Mouse (Mus musculus) adrenal gland, postnatal 10 days (tissue): ENCODE results near the gene Slc9a9. TPM values are rescaled to one million over a fixed set of nuclear protein-coding genes. Genes with fewer than 3 reads are reported as not detected.

Experiments used
- DNase-seq: peaks from one replicate; pipeline ENCODE4 v3.0.0; 2021; ENCODE audit warnings: mixed read lengths
- microRNA-seq: library from miRNA; unstranded; fragments of <30 nt; microRNA quantifications from one replicate; pipeline ENCODE4 v1.2.0, GENCODE M21; 2021
- total RNA-seq, 2 experiments: library from RNA; stranded (reverse); gene quantifications; 2 replicates each; pipeline ENCODE4 v1.2.3; 2021

Gene Slc9a9
- total RNA-seq, 2 experiments from 2014 or later, result 3.2 to 4.3 TPM

GRCm38 (mm10) chr9:95207661-95208060 is 538.0 kb downstream of the Slc9a9 start:
- no peak for DNase-seq

GRCm38 (mm10) chr9:95208681-95209080 is 539.0 kb downstream of the Slc9a9 start:
- DNase-seq, result peak; percentile 53

DNA sequence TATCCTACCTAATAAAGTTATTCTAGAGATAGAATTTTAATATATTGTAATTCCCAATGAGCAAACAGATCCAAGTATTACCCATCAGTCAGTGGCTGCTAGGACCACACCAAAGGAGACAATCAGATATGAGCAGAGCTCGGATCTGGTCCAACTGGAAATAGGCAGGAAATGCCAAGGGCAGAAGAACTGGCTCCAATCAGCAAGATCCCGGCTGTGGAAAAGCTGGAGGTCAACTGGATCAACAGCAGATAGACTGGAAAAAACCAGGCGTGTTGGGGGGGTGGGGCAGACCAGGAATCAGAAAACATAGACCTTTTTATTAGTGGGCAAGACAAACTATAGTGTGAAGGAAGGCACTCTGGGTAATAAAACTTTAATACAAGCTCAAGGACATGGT is 550.3 kb downstream of the Slc9a9 start:
- peak; percentile 73 for DNase-seq

- DNase-seq, result no peak
Measured at GRCm38 (mm10) chr9:95221310-95221709, 551.6 kb downstream of the Slc9a9 start.

- DNase-seq, result no peak
Measured at GRCm38 (mm10) chr9:95226986-95227385, 557.3 kb downstream of the Slc9a9 start.

DNA sequence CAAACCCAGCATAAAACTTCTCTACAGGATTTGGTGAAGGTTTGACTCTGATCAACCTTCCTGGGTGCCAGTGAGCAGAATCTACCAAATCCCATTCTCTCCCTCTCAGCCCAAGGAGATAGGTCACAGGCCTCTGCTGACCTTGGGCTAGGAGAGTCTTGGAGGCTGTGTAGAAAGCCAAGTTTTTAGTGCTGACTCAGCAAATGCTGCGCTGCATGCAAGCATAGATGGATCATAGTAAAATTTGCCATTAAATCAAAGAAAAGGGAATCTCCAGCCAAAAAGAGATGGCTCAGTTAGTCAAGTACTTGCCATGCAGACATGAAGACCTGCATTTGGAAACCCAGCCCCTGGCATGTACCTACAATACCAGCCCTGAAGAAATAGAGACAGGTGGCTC is 558.4 kb downstream of the Slc9a9 start:
- DNase-seq, result no peak

GRCm38 (mm10) chr9:95229147-95229546 is 559.4 kb downstream of the Slc9a9 start:
- DNase-seq, result no peak

DNA sequence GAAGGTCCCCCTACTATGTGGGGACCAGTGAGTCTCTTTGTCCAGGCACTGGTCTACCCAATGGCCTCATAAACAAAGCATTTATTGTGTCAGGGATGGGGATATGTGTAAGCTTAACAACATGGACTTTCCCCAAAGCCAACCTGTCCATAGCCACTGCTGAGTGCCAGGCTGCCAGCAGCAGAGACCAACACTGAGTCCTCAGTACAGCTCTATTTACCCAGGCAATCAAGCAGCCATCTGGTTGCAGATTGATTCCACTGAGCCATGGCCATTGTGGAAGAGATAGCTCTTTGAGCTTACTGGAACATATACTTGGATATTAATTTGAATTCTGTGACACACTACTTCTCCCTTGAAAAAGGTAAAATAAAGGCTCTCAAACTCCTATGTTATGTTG is 570.2 kb downstream of the Slc9a9 start:
- DNase-seq, result no peak

- DNase-seq, result no peak
Measured at GRCm38 (mm10) chr9:95242628-95243195, 573.0 kb downstream of the Slc9a9 start.

GRCm38 (mm10) chr9:95254162-95254561 is 584.5 kb downstream of the Slc9a9 start:
- DNase-seq, result no peak

DNA sequence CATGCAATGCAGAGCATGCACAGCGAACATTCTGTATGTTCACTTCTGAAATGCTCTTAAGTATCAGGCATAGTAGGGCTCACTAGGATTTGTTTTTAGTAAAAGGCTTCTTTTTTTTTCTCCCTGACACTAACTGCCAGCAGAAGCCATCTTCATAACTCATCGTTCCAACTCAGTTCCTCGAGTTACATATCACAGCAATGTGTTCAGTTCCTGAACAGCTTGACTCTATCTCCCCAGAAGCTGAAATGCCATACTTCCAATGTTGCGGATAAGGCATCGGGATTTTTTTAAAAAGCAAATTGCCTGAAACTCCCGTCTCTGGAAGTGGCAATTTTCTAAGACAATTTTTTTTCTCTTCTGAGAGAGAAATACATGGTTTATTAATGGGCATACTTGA is 586.1 kb downstream of the Slc9a9 start:
- DNase-seq, result no peak

DNA sequence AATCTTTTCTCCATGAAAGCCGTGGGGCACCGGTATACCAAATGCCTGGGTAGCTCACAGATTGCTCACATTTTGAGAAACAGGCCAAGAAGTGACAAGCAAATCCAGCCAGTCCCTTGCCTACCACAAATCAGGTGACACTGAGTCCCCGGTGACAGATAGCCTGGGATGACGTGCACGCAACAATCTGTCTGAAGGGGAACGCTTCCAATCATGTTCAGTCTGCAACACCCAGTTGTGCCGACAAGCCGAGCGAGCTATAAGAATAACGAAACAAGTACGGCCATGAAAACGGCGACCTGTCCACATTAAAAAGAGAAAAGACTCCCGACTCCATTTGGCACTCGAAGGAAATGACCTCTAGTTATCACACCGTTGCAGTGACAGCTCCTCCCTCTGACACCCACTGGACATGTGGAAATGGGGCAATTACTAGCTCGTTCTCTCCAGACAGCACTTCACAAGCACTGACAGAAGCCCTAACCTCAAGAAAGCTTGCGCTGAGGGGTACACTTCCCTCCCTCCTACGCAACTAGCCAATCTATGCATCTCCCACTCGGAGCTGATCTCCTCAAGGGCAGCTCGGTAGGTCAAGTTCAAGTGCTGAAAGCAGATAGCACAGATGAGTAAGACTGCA is 587.1 kb downstream of the Slc9a9 start:
- DNase-seq, result no peak

DNA sequence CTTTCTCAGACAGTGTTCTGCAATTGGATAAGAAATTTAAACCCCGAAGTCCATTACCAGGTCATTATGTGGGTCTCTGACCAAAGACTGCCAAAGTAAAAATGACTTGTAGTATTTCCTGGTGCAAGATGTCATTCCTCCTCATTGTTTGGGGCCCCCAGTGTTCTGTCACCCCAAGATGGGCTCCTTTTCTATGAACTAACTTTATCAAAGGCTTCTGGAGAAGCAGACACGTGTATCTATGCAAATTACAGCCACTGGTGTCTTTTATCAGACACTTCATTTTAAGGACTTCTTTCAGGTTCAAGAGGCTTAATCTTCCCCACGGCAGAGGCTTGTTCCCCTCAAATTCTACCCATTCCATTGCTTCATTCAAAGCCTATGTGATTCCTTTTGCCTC is 593.1 kb downstream of the Slc9a9 start:
- DNase-seq, result no peak

DNA sequence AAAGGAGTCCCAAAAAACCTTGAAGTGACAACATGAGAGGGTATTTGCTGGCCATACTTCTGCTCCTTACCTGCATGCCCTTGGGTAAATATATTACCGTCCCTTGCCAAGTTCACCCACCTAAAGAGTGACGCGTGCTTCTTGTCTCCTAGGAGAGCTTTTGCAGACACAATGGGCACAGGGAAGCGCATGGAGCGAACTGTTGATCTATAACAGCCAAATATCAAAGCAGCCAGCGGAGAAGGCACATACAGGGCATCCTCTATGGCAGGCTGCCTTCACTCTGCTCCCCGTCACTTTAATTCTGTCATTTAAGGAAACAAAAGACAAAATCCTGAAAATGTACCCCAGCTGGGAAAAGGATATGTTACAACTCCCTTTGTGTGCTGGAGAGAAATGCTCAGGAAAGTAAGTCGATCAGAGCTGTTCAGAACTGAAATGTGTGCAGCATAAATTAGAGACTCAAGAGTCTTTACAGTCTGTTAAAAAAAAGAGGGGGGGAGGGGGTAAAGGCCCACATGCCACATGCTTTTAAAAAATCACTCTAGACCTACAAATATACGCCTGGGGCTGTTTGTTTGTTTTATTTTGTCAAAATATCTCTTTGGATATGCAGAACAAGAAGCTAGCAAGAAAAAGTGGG is 594.3 kb downstream of the Slc9a9 start:
- no peak for DNase-seq

DNA sequence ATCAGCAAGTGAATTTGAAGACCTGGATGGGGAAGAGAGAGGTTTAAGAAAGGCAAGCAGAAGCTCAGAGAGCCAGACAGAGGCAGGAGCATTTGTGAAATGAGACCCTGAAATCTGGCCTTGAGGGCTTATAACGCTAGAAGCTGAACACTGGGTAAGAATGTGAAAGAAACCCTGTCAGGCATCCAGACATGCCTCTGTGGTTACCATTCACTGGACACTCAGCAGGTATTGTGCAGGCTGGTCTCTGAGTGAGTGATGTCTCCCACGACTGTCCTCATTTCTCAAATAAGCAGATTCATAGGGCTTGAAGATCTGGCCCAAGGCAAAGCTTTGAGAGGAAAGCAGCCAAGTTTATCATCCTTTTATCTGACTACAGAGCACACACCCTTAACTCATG is 596.5 kb downstream of the Slc9a9 start:
- DNase-seq, result no peak

DNA sequence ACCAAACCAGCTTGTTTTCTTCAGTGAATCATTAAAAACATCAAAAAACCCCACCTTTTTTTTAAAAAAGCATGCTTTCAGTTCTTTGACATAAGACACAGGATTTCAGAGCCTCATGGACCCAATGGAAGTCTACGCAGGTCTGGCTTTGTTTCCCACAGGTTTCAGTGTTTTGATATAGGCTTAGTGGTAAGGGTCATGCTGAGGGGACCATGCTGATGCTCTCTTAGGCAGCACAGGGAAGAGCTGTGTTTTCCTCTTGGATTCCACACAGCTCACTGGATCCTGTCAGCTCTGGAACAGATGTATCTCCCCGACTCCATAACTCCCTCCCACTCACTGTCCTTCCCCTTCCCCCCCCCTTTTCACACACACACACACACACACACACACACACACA is 597.2 kb downstream of the Slc9a9 start:
- DNase-seq, result no peak

GRCm38 (mm10) chr9:95279590-95280344 is 610.1 kb downstream of the Slc9a9 start:
- peak; percentile 46 for DNase-seq

Small RNAs within 50 kb of the gene (microRNA-seq; reads per million reads assigned to microRNA genes)
- gene Mir7656, result not detected

Other genes starting within 250 kb of the Slc9a9 start
- gene 1190002N15Rik, start 131.8 kb upstream of the Slc9a9 start, total RNA-seq, result 10 to 100 TPM; 24.8 to 24.9 TPM